Mouse (Mus musculus): ENCODE measurements at regions not wholly inside any gene's neighbourhood (a gene's known extent, or its start where the extent isn't known, plus 50 kb on each side); places are given as distances from the start of the nearest gene placed in this dataset.

DNA sequence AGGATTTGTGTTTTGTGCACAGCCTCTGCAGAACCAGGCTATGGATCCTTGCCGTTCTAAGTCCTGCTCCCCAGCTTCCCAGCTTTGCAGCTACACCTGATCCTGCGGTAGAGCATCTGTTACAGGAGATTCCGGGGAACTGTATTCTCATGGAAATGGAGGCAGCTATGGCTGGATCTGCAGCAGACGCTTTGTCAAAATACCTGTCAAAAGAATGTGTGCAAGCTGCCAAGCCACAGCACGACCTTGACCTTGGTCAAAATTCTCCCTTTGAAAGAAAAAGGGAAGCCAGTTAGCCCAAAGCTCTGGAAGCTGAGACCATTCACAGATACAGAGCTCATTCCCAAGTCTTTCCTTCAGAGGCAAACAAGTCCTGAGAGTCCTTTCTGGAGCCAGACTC, 255.3 kb downstream of the Med13l start:
- H3K27me3 ChIP-seq (ENCODE audit: control insufficient read depth), result no peaks in the 10 kb centered on the region
- no peaks in the 10 kb centered on the region for H3K9me3 ChIP-seq (ENCODE audit: control insufficient read depth, low read length)
- no peak for TF ChIP-seq TAL1 (IDR thresholded peaks at IDR 0.05; ENCODE audit: low read length)
- TF ChIP-seq GATA1 (IDR thresholded peaks at IDR 0.05; ENCODE audit: low read length), result no peak
- H3K36me3 ChIP-seq (ENCODE audit: control insufficient read depth), result no peaks in the 10 kb centered on the region
- no peak overlapping the region for H3K4me3 ChIP-seq (replicated peaks)
- H3K4me1 ChIP-seq (ENCODE audit: control insufficient read depth), result no peaks in the 10 kb centered on the region

DNA sequence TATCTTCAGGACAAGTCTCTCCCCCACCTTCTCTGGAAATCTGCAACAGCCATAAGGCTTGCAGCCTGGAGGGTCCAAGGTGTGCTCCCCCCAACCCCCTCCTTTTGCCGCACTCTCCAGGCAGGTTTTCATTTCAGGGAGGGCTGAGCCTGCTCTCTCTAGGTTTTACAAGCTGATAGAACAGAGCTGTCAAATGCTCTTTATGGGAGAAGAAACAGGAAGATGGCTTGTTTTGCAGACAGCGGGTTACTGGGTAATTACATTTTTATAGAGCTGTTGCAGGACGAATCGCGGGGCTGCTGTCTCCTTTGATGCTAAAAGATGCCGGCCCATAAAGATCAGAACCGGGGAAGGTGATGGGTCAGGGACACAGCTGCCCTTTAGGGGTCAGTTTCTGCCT, 257.8 kb downstream of the Med13l start:
- no peaks in the 10 kb centered on the region for H3K4me1 ChIP-seq (ENCODE audit: control insufficient read depth)
- H3K36me3 ChIP-seq (ENCODE audit: control insufficient read depth), result no peaks in the 10 kb centered on the region
- no peak for TF ChIP-seq GATA1 (IDR thresholded peaks at IDR 0.05; ENCODE audit: low read length)
- no peak for TF ChIP-seq TAL1 (IDR thresholded peaks at IDR 0.05; ENCODE audit: low read length)
- H3K9me3 ChIP-seq (ENCODE audit: control insufficient read depth, low read length), result peaks cover 13% of the 10 kb centered on the region
- no peaks in the 10 kb centered on the region for H3K27me3 ChIP-seq (ENCODE audit: control insufficient read depth)
- no peak overlapping the region for H3K4me3 ChIP-seq (replicated peaks)

GRCm38 (mm10) chr5:118824791-118825190, 264.3 kb downstream of the Med13l start:
- no peaks in the 10 kb centered on the region for H3K27me3 ChIP-seq (ENCODE audit: control insufficient read depth)
- TF ChIP-seq TAL1 (IDR thresholded peaks at IDR 0.05; ENCODE audit: low read length), result no peak
- TF ChIP-seq GATA1 (IDR thresholded peaks at IDR 0.05; ENCODE audit: low read length), result no peak
- peaks cover 17% of the 10 kb centered on the region for H3K9me3 ChIP-seq (ENCODE audit: control insufficient read depth, low read length)
- H3K4me3 ChIP-seq (replicated peaks), result no peak overlapping the region
- no peaks in the 10 kb centered on the region for H3K4me1 ChIP-seq (ENCODE audit: control insufficient read depth)
- no peaks in the 10 kb centered on the region for H3K36me3 ChIP-seq (ENCODE audit: control insufficient read depth)

- Histone ChIP-seq H3K4me1 (ENCODE audit: control insufficient read depth) (no peaks in the 10 kb centered on the region), H3K9me3 (ENCODE audit: control insufficient read depth, low read length) (no peaks in the 10 kb centered on the region), H3K27me3 (ENCODE audit: control insufficient read depth) (no peaks in the 10 kb centered on the region), H3K36me3 (ENCODE audit: control insufficient read depth) (no peaks in the 10 kb centered on the region), H3K4me3 (replicated peaks) (no peak overlapping the region)
- TF ChIP-seq GATA1 (IDR thresholded peaks at IDR 0.05; ENCODE audit: low read length), result no peak
- no peak for TF ChIP-seq TAL1 (IDR thresholded peaks at IDR 0.05; ENCODE audit: low read length)
Measured at GRCm38 (mm10) chr5:118829031-118829698, 268.7 kb downstream of the Med13l start.

DNA sequence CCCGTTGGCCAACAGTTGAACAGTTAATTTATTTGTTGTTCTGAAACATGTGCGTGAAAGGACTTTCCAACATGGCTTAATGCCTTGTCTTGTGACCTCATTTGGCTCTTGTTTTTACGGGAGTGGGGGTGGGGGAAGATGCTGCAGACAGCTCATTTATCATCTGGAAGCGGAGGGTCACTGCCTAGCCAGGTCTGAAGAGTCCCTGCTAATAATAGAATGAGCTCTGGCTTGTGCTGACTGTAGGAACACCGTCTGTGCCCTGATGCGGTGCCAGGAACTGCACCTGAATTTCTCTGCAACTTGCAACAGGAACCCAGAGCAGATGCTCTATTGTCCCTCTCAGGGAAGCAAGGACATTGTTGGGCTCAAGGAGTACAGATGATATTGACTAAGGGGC, 272.2 kb downstream of the Med13l start:
- TF ChIP-seq TAL1 (IDR thresholded peaks at IDR 0.05; ENCODE audit: low read length) (no peak), GATA1 (IDR thresholded peaks at IDR 0.05; ENCODE audit: low read length) (no peak)
- H3K4me3 ChIP-seq (replicated peaks), result no peak overlapping the region
- H3K36me3 ChIP-seq (ENCODE audit: control insufficient read depth), result no peaks in the 10 kb centered on the region
- H3K4me1 ChIP-seq (ENCODE audit: control insufficient read depth), result no peaks in the 10 kb centered on the region
- H3K9me3 ChIP-seq (ENCODE audit: control insufficient read depth, low read length), result no peaks in the 10 kb centered on the region
- no peaks in the 10 kb centered on the region for H3K27me3 ChIP-seq (ENCODE audit: control insufficient read depth)

DNA sequence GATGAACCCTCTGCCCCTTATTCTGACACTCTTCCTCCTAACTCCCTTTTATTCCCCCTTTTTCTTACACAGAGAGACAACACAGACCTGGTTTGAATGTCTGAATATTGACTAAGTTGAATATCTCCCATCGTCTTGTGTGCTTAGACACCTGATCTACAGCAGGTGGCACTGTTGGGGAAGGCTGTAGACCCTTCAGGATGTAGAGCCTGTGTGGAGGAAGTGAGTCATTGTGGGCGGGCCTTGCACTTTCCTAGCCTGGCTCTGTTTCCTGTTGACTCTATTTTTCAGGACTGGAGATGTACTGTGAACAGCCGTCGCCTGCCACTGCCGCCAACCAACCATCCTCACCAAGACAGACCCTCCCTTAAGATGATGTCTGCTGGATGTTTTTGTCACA, 273.6 kb downstream of the Med13l start:
- no peak for TF ChIP-seq GATA1 (IDR thresholded peaks at IDR 0.05; ENCODE audit: low read length)
- TF ChIP-seq TAL1 (IDR thresholded peaks at IDR 0.05; ENCODE audit: low read length), result no peak
- H3K4me3 ChIP-seq (replicated peaks), result no peak overlapping the region
- no peaks in the 10 kb centered on the region for H3K36me3 ChIP-seq (ENCODE audit: control insufficient read depth)
- no peaks in the 10 kb centered on the region for H3K4me1 ChIP-seq (ENCODE audit: control insufficient read depth)
- H3K27me3 ChIP-seq (ENCODE audit: control insufficient read depth), result no peaks in the 10 kb centered on the region
- no peaks in the 10 kb centered on the region for H3K9me3 ChIP-seq (ENCODE audit: control insufficient read depth, low read length)

GRCm38 (mm10) chr5:118837001-118837400, 276.5 kb downstream of the Med13l start:
- no peaks in the 10 kb centered on the region for H3K36me3 ChIP-seq (ENCODE audit: control insufficient read depth)
- no peaks in the 10 kb centered on the region for H3K9me3 ChIP-seq (ENCODE audit: control insufficient read depth, low read length)
- no peaks in the 10 kb centered on the region for H3K27me3 ChIP-seq (ENCODE audit: control insufficient read depth)
- TF ChIP-seq GATA1 (IDR thresholded peaks at IDR 0.05; ENCODE audit: low read length) (no peak), TAL1 (IDR thresholded peaks at IDR 0.05; ENCODE audit: low read length) (no peak)
- H3K4me3 ChIP-seq (replicated peaks), result no peak overlapping the region
- no peaks in the 10 kb centered on the region for H3K4me1 ChIP-seq (ENCODE audit: control insufficient read depth)

DNA sequence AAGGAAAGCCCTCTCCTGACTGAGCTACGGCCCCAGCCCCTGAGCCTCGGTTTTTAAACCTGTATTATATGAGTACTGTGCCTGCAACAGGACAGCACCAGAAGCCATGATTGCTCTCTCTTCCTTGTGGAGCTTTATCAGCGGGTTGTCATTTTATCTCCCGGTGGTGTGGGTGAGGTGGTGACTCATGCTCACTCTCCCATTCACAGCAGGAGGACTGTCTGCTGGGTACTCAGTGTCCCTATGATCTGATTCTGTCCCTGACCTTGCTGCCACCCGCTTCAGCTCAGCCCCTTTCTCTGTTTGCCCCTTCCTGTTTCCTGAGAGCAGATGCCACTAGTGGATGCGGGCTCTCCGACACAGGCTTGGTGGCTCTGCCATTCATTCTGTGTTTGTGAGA, 277.9 kb downstream of the Med13l start:
- H3K36me3 ChIP-seq (ENCODE audit: control insufficient read depth), result no peaks in the 10 kb centered on the region
- no peaks in the 10 kb centered on the region for H3K4me1 ChIP-seq (ENCODE audit: control insufficient read depth)
- H3K9me3 ChIP-seq (ENCODE audit: control insufficient read depth, low read length), result no peaks in the 10 kb centered on the region
- H3K4me3 ChIP-seq (replicated peaks), result no peak overlapping the region
- H3K27me3 ChIP-seq (ENCODE audit: control insufficient read depth), result no peaks in the 10 kb centered on the region
- TF ChIP-seq TAL1 (IDR thresholded peaks at IDR 0.05; ENCODE audit: low read length) (no peak), GATA1 (IDR thresholded peaks at IDR 0.05; ENCODE audit: low read length) (no peak)

DNA sequence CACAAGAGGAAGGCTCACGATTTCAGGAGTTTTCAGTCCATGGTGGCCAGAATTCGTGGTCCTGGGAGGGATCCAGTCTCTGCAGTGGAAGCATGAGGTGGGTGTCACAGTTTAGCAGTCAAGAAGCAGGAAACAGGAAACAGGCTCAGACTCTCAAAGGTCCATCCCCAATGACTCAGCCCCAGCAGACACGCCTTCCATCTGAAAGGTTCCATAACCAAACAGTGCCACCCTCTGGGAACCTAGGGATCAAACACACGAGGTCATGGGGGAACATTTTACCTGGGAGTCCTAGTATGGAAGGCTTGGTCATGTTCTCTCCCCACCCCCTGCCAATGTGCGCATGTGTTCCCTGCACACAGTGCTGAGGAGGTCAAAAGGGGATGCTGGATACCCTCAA, 279.4 kb downstream of the Med13l start:
- TF ChIP-seq GATA1 (IDR thresholded peaks at IDR 0.05; ENCODE audit: low read length), result no peak
- TF ChIP-seq TAL1 (IDR thresholded peaks at IDR 0.05; ENCODE audit: low read length), result no peak
- no peaks in the 10 kb centered on the region for H3K9me3 ChIP-seq (ENCODE audit: control insufficient read depth, low read length)
- H3K4me1 ChIP-seq (ENCODE audit: control insufficient read depth), result no peaks in the 10 kb centered on the region
- no peaks in the 10 kb centered on the region for H3K36me3 ChIP-seq (ENCODE audit: control insufficient read depth)
- H3K4me3 ChIP-seq (replicated peaks), result no peak overlapping the region
- no peaks in the 10 kb centered on the region for H3K27me3 ChIP-seq (ENCODE audit: control insufficient read depth)
